Mouse (Mus musculus) layer of hippocampus, postnatal 14 days (tissue): ENCODE measurements around the gene Henmt1. TPM values are rescaled to one million over a fixed set of nuclear protein-coding genes. Genes with fewer than 3 reads are reported as not detected.

Source experiments
- DNase-seq, 2 experiments: peaks; one replicate each; pipeline ENCODE4 v3.0.0; 2021 to 2022; ENCODE audit warnings: low spot score in 2 of 2, mixed read lengths in 1 of 2
- long read RNA-seq, 2 experiments: library from polyadenylated mRNA; stranded (forward); transcript quantifications; one replicate each; pipeline ENCODE4 v2.0.0; 2021
- total RNA-seq, 2 experiments: library from RNA; stranded (reverse); gene quantifications; 2 replicates each; pipeline ENCODE4 v1.2.3; 2021

Henmt1 gene
- total RNA-seq, result 1 to 10 TPM; 2.0 to 2.2 TPM
- long read RNA-seq, experiment 1, partial matches to known transcripts, result 0 of 2 reads
- long read RNA-seq, experiment 1, other reads (novel, unspliced or antisense), result 1 of 2 reads
- long read RNA-seq, experiment 2, partial matches to known transcripts, result 0 of 5 reads
- long read RNA-seq, experiment 2, other reads (novel, unspliced or antisense), result 3 of 5 reads

DNA sequence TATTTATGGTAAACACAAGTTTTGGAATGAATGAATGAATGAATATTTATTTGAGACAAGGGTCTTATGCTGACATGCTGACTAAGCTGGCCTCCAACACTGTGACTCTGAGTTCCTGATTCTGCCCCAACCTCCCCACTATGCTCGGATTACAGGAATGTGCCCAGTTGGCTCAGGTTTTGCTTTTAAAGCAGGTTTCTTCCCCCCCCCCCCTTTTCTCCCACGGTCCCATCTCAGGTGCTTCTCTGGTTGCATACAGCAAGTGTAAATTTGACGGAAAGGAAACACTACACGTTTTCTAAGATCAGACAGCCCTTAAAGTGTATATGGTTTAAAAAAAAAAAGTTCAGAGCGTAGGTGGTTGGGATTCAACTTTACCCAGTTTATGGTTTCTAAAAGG, at the start of gene Henmt1:
Gene Henmt1 (plus strand): TSS at position 301 of the 400 bp plus-strand sequence.
- DNase-seq, result no peak

DNA sequence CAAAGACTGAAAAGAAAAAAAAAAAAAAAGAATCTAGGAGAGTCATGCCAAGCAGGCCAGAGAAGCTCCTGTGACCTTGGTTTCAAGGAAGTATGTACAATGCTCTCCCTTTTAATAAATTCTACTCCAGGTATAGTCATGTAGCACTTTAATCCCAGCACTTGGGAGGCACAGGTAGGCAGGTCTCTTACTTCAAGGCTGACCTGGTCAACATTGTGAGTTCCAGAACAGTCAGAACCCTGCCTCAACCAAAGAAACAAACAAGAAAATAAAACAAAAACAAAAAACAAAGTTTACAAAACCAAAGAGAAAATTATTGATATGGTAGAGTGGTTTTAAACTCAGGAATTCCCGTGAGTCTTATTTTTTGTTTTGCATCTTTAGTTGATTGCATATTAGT, 49.8 kb upstream of the Henmt1 start, which contains the start of gene Fndc7:
Gene Fndc7 (minus strand): TSS at position 101 of the 400 bp plus-strand sequence.
- no peak for DNase-seq

DNA sequence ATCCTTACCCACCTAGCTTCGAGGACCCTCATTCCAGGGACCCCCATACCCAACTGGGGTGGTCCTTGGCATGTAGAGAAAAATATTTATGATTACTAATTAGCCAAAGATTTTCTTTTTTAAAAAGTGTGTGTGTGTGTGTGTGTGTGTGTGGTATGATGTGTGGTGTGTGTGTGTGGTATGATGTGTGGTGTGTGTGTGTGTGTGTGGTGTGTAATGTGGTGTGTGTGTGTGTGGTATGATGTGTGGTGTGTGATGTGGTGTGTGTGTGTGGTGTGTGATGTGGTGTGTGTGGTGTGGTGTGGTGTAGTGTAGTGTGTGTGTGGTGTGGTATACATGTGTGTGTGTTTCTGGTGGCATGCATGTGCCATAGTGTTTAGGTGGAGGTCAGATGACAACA, 47.6 kb upstream of the Henmt1 start:
- no peak for DNase-seq

DNA sequence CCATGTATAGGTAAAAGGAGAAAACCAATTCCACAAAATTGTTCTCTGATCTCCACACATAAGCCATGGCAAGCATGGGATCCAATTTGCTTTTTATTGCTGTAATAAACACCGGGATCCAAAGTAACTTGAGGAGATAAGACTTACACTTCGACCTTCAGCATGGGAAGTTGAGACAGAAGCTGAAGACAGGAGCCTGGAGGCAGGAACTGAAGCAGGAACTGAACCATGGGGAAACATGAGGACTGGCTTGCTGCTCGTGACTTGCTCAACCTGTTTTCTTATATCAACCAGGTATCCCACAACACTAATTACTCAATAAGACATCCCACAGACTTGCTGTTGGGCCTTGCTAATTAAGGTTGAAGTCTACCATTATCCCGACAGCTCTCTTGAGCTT, 46.8 kb upstream of the Henmt1 start:
- no peak for DNase-seq

DNA sequence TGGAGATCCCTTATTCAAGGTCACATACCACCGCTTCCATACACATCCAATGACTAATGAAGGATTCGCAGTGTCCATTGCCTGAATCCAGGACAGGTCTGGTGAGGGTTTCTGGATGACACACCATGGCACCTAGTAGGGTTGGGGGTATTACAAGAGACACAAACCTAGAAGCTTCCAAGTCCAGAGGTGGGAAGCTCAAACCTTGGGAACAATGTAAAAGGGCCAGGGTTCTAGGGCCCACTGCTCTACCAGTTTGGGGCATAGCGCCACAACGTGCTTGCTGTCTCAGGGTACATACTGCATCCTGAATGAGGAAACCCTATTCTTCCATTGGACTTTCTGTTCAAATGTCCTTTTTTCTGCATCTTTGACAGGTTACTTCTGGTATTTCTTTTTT, 41.0 kb upstream of the Henmt1 start:
- no peak for DNase-seq

DNA sequence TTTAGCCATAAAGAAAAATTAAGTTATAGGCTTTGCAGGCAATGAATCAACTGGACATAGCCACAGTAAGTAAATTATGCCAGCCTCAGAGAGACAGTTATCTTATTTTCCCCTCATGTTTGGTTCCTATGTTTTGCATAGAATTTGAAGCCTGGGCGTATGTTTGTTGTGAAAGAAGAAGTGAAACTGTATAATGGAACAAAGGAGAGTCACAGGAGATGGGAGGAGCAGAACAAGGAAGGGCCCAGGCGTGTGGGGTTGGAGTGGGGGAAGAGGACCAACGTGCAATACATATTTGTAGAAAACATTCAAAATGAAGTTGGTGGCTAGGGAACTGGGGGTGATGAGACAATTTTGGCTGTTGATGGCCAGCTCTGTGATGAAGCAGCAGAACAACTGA, 39.5 kb upstream of the Henmt1 start:
- DNase-seq, result no peak

DNA sequence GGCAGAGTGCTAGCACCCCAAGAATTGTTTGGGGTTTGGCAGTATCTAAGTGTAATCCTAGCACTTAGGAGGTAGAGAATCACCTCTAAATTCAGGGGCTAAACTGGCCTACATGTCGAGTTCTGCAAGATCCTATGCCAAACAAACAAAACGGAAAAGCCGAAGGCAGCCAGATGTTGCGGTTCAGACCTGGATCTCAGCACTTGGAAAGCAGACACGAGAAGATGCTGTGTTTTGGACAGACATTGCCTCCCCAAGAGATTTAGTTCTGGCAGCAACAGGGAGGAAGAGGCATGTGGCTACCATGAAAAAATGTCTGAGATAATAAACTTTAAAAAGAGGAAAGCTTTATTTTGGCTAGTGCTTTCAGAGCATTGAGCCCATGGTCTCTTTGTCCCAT, 39.0 kb upstream of the Henmt1 start:
- DNase-seq, result no peak

DNA sequence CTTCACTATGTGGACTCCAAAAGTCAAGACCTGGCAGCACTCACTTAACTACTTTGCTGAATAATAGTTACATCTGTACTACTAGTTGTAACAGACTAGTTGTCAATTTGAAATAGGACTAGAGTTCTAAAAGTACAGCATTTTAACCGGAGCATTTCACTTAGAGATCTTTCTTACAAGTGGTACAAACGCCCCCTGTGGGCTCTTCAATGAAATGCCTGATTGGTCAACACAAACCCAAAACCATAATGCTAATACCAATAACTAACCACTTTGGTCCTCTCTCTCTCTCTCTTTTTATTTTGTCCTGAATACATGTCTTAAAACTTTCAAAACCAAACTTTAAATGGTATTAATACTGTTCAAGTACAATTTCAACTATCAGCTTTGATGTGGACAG, 37.6 kb upstream of the Henmt1 start:
- DNase-seq, result no peak

DNA sequence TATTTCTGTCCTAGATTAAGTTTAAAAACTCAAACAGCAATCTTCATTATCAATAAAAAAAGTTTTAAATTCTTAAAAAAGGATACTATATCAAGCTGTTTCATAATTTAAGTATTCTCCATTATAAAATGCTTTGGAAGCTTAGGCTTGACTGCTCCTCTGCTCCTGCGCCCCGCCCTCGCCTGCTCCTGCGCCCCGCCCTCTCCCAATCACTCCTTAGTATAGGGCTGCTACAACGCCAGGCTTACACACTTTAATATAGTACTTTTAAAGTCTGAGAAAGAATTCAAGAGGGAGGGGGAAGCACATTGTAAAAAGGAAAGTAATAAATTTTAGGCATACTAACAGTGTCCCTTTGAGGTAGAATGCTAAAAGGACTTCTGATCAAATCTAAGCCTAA, 36.7 kb upstream of the Henmt1 start:
- no peak for DNase-seq

DNA sequence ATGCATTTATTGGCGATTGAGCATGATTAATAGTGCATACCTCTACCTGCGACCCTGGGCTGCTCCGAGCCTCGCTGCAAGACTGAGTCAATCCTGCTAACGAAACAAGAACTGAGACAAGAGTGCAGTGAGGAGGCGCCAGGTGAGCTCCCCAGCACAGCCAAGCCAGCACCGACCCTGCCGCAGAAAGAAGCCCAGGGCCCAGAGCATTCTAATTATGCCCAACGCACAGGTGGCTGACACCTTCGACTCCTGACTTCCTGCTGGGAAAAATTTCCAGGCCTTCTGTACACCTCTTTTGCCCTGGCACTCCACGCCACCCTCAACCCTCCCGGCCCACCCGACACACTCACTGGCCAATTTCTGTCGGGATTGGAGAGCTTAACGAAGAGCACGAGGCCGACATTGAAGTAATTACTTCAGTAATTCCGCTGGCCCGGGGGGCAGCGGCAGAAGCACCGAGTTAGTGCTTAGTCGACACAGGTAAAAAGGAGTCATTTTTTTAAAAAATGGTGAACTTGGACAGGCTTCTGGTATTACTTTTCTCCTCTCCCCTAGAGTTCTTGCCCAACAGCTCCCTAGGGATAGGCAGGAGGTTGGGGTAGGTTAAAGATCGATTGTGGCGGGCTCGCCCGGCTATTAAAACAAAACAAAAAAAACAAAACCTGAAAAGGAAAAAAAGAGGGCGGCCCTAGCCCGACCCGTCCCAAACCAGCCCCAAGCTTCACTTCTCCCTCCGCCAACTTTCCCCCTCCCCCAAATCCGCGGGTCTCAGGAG, 29.2 kb upstream of the Henmt1 start:
- DNase-seq, result no peak

DNA sequence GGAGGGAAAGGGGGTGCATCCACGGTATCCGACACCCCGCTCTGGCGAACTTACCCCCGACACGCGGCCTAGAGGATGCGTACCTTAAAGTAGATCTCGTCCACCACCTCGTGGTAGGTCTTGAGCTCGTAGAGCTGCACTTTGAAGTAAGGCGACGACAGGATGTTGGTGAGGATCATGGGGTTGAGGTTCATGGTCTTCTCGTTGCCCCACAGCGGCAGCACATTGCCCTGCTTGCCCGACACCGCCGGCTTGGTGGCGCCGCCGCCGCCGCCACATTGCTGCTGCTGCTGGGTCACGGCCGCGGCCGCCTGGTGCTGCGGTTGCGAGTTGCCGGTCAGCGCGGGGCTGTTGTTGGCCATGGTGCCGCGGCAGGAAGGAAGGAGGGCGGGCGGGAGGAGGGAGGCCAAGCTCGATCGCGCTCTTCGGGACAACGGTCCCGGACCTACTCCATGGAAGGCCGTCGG, 28.6 kb upstream of the Henmt1 start:
- DNase-seq, result peak; percentile 62 to 63

DNA sequence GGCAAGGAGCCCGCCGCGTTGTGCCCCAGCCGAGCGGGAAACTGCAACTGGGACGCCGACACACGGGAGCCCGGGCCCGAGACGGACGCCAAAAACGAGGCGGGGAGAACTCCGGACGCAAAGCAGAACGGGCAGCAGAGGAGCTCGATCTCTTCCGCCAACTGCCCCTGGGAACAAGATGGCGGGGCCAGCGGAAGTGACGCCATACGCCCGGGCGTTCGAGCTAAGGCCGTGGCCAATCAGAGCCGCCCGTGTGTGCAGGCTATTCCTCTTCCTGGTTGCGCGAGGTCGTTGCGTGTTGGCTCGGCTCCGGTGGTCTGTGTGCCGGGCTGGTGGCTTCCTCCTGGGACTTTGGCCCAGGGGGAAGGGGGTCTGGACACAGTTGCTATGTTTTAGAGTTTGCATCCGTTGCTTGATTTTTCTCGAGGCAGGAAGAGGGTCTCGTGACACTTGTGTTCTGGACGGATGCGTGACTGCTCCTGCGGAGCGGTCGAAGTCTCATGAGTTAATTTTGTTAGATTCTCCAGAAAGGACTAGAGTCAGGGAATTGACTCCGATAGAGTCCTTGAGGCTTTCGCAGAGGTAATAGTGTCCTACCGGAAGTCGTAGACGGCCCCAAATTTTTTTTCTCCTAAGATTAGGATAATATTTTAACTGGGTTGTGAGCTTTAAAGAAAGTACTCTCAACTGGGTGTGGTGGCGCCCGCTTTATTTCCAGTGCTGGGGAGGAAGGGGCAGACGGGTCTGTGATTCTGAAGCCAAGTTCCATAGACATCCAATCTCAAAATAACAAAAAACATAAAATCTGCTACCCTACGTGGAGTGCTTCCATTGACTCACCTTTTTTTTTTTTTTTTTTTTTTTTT, 27.9 kb upstream of the Henmt1 start, which contains the start of gene Prpf38b:
Gene Prpf38b (minus strand): TSS at position 180 of the 866 bp plus-strand sequence.
- DNase-seq, result peak; percentile 90 to 97

DNA sequence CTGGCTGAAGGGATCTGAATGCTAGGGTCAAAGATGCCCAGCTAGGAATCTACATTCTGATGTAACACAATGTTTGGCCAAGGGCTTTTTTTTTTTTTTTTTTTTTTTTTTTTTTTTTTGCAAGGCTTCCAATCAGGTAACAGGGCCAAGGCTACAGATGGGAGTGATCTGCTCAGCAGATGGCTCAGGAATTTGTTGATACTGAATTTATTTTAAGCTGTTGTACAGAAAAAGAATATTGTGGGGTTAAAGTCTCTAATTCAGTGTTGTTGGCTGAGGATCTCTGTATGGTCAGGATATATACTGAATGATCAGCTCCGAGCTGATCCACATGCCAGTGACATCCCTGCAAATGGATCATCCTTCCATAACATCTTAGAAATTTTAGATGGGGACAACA, 23.7 kb upstream of the Henmt1 start:
- peak in 1 of 2 experiments; percentile 60 for DNase-seq

DNA sequence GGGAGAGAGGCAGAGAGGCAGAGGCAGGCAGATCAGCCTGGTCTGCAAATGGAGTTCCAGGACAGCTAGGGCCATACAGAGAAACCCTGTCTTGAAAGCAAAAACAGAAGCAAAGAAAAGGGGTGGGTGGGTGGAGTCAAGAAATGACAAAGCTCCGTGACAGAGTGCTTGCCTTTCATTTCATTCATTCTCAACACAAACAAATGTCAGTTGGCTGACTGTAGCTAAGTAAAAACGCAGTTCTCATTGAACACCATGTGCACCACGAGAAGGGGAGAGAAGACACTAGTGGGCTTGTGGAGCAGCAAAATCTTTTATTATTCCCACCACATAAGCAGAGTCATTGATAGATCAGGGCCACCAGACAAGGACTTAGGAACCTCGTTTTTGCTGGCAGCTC, 22.8 kb upstream of the Henmt1 start:
- no peak for DNase-seq

DNA sequence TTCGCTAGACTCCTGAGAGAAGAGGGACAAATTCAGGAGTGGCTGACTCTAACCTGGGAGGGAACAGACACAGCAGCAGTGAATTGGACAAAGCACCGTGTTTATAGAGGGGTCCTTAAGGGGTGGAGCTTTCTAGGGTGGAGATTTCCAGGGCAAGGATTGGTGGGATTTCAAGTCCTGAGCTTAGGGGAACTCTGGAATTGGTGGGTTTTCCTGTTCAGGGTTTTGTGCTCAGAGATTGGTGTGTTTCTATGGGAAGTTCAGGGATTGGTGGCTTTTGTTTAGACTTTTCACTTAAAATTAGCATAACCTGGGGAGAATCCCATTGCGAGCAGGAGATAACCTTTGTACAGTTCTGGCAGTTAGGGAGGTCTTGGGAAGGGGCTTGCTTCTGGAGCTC, 21.7 kb upstream of the Henmt1 start:
- no peak for DNase-seq

DNA sequence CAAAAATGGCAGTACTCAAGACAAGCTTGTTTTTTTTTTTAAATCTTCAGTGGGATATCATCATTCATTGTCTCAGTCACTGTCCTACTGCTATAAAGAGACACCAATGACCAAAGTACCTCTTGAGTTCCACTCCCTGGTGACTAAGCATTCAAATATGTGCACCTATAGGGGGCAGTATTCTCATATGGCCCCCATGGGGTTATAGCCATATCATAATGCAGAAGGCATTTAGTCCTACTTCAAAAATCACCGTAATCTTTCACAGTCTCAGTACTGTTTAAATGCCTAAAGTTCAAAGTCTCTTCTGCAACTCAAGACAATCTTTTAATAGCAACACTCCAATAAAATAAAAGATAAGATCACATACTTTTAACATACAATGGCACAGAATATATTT, 20.8 kb upstream of the Henmt1 start:
- DNase-seq, result no peak

DNA sequence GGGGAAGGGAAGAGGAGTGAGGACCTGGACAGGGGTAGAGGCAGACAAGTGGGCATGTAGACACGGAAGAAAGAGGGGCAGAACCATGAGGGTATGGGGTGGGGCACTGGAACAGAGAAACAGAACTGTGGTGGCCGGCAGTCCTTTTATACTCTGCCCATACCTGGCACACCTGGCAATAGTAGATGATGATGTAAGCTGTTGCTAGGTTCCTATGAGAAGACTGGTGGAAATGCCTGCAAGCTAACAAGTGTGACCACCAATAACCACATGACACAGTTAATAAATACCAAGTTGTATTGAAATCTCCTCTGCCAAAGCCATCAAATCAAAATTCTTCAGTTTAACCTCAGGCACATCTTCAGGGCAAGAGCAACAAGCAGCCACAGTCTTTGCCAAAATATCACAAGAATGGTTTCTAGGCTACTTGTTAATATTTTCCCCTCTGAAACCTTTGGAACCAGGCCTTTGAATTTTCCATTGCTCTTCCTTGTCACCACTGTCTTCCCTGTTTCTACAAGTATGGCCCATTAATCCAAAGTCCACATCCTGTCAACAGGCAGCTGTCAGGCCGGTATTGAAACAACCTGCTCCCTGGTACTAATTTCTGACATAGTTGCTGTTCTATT, 19.1 kb upstream of the Henmt1 start:
- DNase-seq, result no peak

DNA sequence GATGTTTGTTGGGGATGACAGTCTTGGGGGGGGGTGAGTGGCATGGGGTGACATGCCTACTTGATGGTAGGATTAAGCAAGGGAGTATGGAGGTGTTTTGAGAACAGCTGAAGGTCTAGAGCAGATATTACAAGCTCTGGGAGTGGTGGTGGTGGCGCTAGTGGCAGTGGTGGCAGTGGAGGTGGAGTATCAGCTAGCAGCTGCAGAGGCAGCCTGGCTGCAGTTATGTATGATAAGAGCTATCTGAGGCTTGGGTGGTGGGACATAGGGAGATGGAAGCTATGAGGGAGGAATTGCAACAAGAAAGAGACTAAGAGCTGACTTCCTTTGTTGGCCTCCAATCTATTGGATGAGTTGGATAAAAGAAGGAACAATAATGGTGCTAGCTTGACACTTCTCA, 17.9 kb upstream of the Henmt1 start:
- no peak for DNase-seq

DNA sequence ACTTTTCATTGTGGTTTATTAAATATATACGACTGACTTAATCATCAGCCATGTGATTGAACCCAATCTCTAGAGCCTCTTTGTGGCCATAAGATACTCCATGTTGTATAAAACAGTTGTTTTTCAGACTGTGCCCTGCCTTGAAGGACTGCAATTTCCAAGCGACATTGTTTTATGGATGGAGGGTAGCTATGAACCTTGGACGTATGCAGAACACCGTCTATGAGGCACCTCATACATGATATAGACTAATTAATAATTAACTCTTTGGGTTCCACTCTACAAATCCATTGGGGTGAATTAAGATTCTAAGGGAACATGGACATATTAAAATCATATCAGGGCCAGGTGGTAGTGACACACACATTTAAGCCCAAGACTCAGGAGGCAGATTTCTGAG, 14.0 kb upstream of the Henmt1 start:
- DNase-seq, result no peak

DNA sequence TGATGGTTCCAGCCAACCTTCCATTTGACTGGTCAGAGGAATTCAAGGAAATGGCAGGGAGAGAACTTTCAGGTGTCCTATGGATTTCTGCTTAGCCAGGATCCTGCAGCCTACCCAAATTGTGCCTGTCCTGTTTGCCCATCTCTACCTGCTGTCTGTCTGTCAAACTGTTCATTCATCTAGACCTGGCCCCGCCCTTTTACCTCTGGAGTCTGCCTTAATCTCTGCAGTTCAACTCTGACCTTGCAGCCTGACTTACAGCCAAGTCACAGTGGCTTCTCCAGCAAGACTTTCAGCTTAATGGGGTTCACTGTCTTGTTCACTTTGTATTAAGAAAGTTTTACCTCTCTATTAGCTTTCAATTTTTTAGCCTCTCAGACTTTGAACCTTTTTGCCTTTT, 13.4 kb upstream of the Henmt1 start:
- DNase-seq, result no peak

DNA sequence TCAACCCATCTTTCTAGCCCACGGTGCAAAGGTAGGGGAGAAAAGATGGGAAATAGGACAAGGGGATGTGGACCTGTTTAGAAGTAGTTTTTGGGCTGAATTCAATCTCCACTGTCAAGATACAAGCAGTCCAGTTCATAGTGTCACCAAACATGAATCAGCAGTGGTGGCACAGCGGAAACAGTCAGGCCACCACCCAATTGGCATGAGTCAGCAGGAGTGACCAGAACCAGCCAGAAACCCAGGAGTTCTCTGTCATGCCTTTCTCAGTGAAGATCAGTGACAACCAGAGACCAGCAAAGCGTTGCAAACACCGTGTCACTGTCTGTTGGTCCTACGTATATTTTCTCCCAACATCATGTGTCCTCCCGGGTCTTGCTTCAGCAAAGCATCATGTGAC, 6.1 kb upstream of the Henmt1 start:
- no peak for DNase-seq
